Mouse (Mus musculus): Measurements from ENCODE around the gene Tsr3. TPM values are rescaled to one million over a fixed set of nuclear protein-coding genes. Genes with fewer than 3 reads are reported as not detected.
A peak's percentile ranks its signal among the peaks of the same experiment; 100 is the strongest.

Gene Tsr3
- polyA plus RNA-seq, 1 experiment, result 1.5 TPM

GRCm38 (mm10) chr17:25275833-25276232 is 35.9 kb downstream of the Tsr3 start:
- TF ChIP-seq TAL1 (IDR thresholded peaks at IDR 0.05; ENCODE audit: low read length) (no peak), GATA1 (IDR thresholded peaks at IDR 0.05; ENCODE audit: low read length) (no peak)
- no peaks in the 10 kb centered on the region for H3K9me3 ChIP-seq (ENCODE audit: control insufficient read depth, low read length)
- peaks cover 28% of the 10 kb centered on the region for H3K4me1 ChIP-seq (ENCODE audit: control insufficient read depth)
- H3K27me3 ChIP-seq (ENCODE audit: control insufficient read depth), result peaks cover 3% of the 10 kb centered on the region; the same call in 1 of the 2 replicates
- peaks cover 13% of the 10 kb centered on the region for H3K36me3 ChIP-seq (ENCODE audit: control insufficient read depth)
- H3K4me3 ChIP-seq (replicated peaks), result no peak overlapping the region

DNA sequence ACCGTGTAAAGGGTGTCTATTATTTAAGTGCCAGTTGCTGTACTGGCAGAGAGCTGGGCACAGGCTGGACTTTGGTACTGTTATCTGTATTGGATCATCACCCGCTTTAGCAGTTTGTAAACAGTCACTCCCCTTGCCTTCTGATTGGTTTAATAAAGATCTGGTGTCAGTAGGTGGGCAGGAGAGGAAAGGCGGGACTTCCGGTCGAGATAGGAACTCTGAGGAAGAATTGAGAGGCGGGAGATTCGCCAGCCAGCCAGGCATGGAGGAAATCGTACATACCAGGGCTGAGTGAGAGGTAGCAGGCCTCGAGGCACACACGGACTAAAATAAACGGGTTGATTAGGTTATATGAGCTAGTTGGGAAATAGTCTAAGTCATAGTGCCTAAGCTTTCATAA is 42.2 kb downstream of the Tsr3 start:
- TF ChIP-seq TAL1 (IDR thresholded peaks at IDR 0.05; ENCODE audit: low read length), result no peak
- TF ChIP-seq GATA1 (IDR thresholded peaks at IDR 0.05; ENCODE audit: low read length), result peak; percentile 47; the same call in 1 of the 2 replicates
- H3K4me3 ChIP-seq (replicated peaks), result peak overlapping the region; percentile 52
- peaks cover 9% of the 10 kb centered on the region for H3K4me1 ChIP-seq (ENCODE audit: control insufficient read depth)
- no peaks in the 10 kb centered on the region for H3K9me3 ChIP-seq (ENCODE audit: control insufficient read depth, low read length)
- H3K27me3 ChIP-seq (ENCODE audit: control insufficient read depth), result peaks cover 3% of the 10 kb centered on the region; the same call in 1 of the 2 replicates
- no peaks in the 10 kb centered on the region for H3K36me3 ChIP-seq (ENCODE audit: control insufficient read depth)

DNA sequence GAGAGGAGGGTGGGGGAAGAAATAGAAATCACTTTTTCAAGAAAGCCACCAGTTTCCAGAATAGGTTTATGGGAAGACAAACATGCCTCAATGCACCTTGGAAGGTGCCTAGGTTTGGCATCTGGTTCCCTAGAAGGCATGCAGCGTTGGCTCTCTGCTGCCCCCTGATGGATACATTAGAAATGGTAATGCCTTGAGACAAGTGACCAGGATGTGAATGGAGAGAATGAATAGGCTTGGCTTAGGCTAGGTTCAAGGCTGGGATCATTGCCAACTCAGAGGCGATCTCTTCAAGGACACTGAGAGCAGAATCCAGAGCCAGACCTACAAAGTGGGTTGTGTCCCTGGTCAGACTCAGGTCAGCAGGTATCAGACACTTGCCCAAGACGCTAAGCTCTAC is 45.1 kb downstream of the Tsr3 start:
- no peaks in the 10 kb centered on the region for H3K27me3 ChIP-seq (ENCODE audit: control insufficient read depth)
- TF ChIP-seq TAL1 (IDR thresholded peaks at IDR 0.05; ENCODE audit: low read length), result no peak
- TF ChIP-seq GATA1 (IDR thresholded peaks at IDR 0.05; ENCODE audit: low read length), result no peak
- no peaks in the 10 kb centered on the region for H3K9me3 ChIP-seq (ENCODE audit: control insufficient read depth, low read length)
- H3K4me3 ChIP-seq (replicated peaks), result no peak overlapping the region
- H3K36me3 ChIP-seq (ENCODE audit: control insufficient read depth), result no peaks in the 10 kb centered on the region
- peaks cover 9% of the 10 kb centered on the region for H3K4me1 ChIP-seq (ENCODE audit: control insufficient read depth)

- no peaks in the 10 kb centered on the region for H3K27me3 ChIP-seq (ENCODE audit: control insufficient read depth)
- TF ChIP-seq GATA1 (IDR thresholded peaks at IDR 0.05; ENCODE audit: low read length) (no peak), TAL1 (IDR thresholded peaks at IDR 0.05; ENCODE audit: low read length) (no peak)
- no peaks in the 10 kb centered on the region for H3K9me3 ChIP-seq (ENCODE audit: control insufficient read depth, low read length)
- H3K4me3 ChIP-seq (replicated peaks), result no peak overlapping the region
- H3K4me1 ChIP-seq (ENCODE audit: control insufficient read depth), result no peaks in the 10 kb centered on the region; the same call in 1 of the 2 replicates
- no peaks in the 10 kb centered on the region for H3K36me3 ChIP-seq (ENCODE audit: control insufficient read depth)
Observed at GRCm38 (mm10) chr17:25288842-25289241, 48.9 kb downstream of the Tsr3 start.

DNA sequence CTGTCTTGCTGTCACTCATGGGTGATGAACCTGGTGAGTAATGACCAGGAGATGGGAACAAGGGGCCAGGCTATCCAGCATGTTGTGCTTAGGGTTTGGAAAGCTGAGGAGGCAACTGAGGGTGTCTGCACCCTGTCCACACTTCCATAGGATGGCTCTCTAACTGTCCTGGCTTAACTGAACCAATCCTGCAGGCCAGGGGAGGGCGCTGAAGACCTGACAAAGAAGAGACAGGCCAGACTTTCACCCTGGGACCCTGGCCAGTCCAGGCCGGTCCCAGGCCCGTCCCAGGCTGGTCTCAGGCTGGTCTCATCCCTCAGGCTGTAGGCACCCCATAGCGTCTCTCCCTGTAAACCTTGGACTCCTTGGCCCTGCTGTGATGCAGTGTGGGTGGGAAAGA is 50.4 kb downstream of the Tsr3 start:
- Histone ChIP-seq H3K9me3 (ENCODE audit: control insufficient read depth, low read length) (no peaks in the 10 kb centered on the region), H3K4me1 (ENCODE audit: control insufficient read depth) (no peaks in the 10 kb centered on the region; the same call in 1 of the 2 replicates)
- no peak for TF ChIP-seq GATA1 (IDR thresholded peaks at IDR 0.05; ENCODE audit: low read length)
- no peak for TF ChIP-seq TAL1 (IDR thresholded peaks at IDR 0.05; ENCODE audit: low read length)

More for the DNA sequence above, 50.4 kb downstream of the Tsr3 start:
- Histone ChIP-seq H3K36me3 (ENCODE audit: control insufficient read depth) (no peaks in the 10 kb centered on the region), H3K27me3 (ENCODE audit: control insufficient read depth) (no peaks in the 10 kb centered on the region), H3K4me3 (replicated peaks) (no peak overlapping the region)

Other genes starting within 250 kb of the Tsr3 start
- gene Cramp1l, start 224.4 kb upstream of the Tsr3 start, polyA plus RNA-seq (2012), result 1.1 and 1.5 TPM in 2 replicates
- 0.97 and 1.0 TPM in 2 replicates for gene Ift140, start 224.1 kb upstream of the Tsr3 start, polyA plus RNA-seq (2012)
- not detected in 2 replicates for gene Tmem204, start 156.6 kb upstream of the Tsr3 start, polyA plus RNA-seq (2012)
- 2.0 and 3.1 TPM in 2 replicates for gene Telo2, start 124.2 kb upstream of the Tsr3 start, polyA plus RNA-seq (2012)
- not detected in 2 replicates for gene Ptx4, start 119.4 kb upstream of the Tsr3 start, polyA plus RNA-seq (2012)
- 2.0 and 2.1 TPM in 2 replicates for gene Clcn7, start 106.8 kb upstream of the Tsr3 start, polyA plus RNA-seq (2012)
- not detected in 2 replicates for gene Ccdc154, start 77.7 kb upstream of the Tsr3 start, polyA plus RNA-seq (2012)
- gene Gm38655, start 64.7 kb upstream of the Tsr3 start, polyA plus RNA-seq (2012), result not detected in 2 replicates
- 2.0 and 2.1 TPM in 2 replicates for gene BC003965, start 55.6 kb upstream of the Tsr3 start, polyA plus RNA-seq (2012)
- 5.5 and 5.8 TPM in 2 replicates for gene Unkl, start 51.8 kb upstream of the Tsr3 start, polyA plus RNA-seq (2012)
- gene Gnptg, start within 50 bp of the Tsr3 start, polyA plus RNA-seq (2012), result 1.3 and 2.1 TPM in 2 replicates
- gene Baiap3, start 16.2 kb downstream of the Tsr3 start, polyA plus RNA-seq (2012), result not detected in 2 replicates
- 19.3 and 26.5 TPM in 2 replicates for gene Ube2i, start 34.5 kb downstream of the Tsr3 start, polyA plus RNA-seq (2012)
- gene Prss34, start 58.2 kb downstream of the Tsr3 start, polyA plus RNA-seq (2012), result 0.28 and 0.74 TPM in 2 replicates
- 0.08 TPM in 1 of 2 replicates, not detected in the other for gene Prss28, start 68.5 kb downstream of the Tsr3 start, polyA plus RNA-seq (2012)
- not detected in 2 replicates for gene Prss29, start 78.5 kb downstream of the Tsr3 start, polyA plus RNA-seq (2012)
- 0.04 TPM in 1 of 2 replicates, not detected in the other for gene Tpsab1, start 105.4 kb downstream of the Tsr3 start, polyA plus RNA-seq (2012)
- 0.21 and 0.22 TPM in 2 replicates for gene Tpsb2, start 126.1 kb downstream of the Tsr3 start, polyA plus RNA-seq (2012)
- not detected in 2 replicates for gene Tpsg1, start 129.1 kb downstream of the Tsr3 start, polyA plus RNA-seq (2012)
- 0.06 and 0.26 TPM in 2 replicates for gene Cacna1h, start 193.6 kb downstream of the Tsr3 start, polyA plus RNA-seq (2012)
- gene Tekt4, start 214.4 kb downstream of the Tsr3 start, polyA plus RNA-seq (2012), result not detected in 2 replicates